Mouse (Mus musculus): ENCODE measurements at regions not wholly inside any gene's neighbourhood (a gene's known extent, or its start where the extent isn't known, plus 50 kb on each side); places are given as distances from the start of the nearest gene placed in this dataset.

DNA sequence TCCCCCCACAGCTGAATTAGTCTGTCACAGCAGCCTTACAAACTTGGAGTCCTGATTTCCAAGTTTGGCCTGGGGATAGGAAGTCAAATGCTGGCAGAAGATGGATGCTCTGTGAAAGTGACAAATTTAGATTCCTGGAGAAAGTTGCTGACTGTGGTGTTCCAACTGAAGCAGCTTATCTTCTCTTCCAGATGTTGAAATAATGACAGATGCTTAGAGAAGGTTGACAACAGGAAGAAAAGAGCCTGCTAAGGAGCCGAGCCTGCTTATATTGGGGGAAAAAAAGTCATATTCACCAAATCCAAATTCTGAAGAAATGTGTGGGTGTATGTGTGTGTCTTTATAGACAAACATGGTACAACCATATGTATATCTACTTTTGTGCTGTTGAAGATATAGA is 1380.4 kb upstream of the Cdh8 start:
- ATAC-seq, result no peak
- Histone ChIP-seq H3K36me3 (ENCODE audit: poor library complexity, severe bottlenecking) (no peaks in the 10 kb centered on the region), H3K27me3 (no peaks in the 10 kb centered on the region), H3K9me3 (replicated peaks) (no peaks in the 10 kb centered on the region), H3K27ac (no peak overlapping the region), H3K4me2 (no peak overlapping the region), H3K9ac (no peak overlapping the region), H3K4me1 (no peaks in the 10 kb centered on the region), H3K4me3 (no peak overlapping the region)
- 93% methylated on average over 1 of the region's 1 CpGs for WGBS

DNA sequence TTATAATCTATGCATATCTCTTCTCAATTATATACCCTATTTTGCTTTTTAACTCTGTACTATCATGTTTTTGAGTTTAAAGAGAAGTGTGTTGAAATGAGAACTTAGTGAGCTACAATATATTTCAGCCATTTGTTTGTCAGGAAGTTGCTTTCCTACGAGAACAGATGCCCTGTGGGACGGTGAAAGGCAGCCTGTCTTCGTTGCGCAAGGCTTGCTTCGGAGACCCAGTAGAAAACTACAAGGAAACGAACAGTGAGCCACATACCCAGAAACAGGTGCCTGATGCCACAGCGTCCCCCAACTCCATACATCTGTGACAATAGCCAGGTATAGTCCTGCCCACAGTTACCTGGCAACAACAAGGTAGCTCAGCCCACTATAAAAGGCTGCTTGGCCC is 1377.7 kb upstream of the Cdh8 start:
- Histone ChIP-seq H3K27ac (no peak overlapping the region), H3K27me3 (no peaks in the 10 kb centered on the region), H3K9me3 (replicated peaks) (no peaks in the 10 kb centered on the region), H3K9ac (no peak overlapping the region), H3K36me3 (ENCODE audit: poor library complexity, severe bottlenecking) (no peaks in the 10 kb centered on the region), H3K4me3 (no peak overlapping the region), H3K4me1 (no peaks in the 10 kb centered on the region), H3K4me2 (no peak overlapping the region)
- ATAC-seq, result no peak
- WGBS, result 89% methylated on average over 7 of the region's 7 CpGs

DNA sequence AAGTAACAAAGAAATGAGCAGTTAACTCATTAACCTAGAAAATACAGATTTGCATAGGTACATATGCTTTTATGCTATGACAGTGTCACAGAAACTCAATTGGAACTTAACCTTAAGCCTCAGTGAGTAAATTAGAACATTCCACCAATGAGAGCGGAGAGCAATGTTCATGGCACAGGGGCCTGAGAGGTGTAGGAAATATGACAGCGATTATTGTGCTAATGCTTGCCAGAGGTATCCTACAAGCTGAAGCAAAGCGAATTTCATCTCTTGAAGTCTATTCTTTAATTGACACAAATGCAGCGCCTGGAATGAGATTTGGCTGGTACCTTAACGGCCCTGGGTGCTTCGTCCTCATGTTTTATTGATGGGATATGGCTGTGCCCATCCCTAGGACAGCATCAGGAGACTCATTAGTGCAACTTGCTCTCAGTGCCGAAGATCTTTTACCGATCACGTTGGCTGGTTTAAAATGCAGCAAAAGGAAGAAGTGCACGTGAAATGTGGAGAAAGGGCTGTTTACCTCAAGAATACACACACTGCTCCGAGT is 1374.4 kb upstream of the Cdh8 start:
- Histone ChIP-seq H3K4me2 (no peak overlapping the region), H3K9me3 (replicated peaks) (no peaks in the 10 kb centered on the region), H3K36me3 (ENCODE audit: poor library complexity, severe bottlenecking) (no peaks in the 10 kb centered on the region), H3K4me3 (no peak overlapping the region), H3K4me1 (no peaks in the 10 kb centered on the region), H3K27ac (no peak overlapping the region), H3K27me3 (no peaks in the 10 kb centered on the region), H3K9ac (no peak overlapping the region)
- WGBS, result 70% methylated on average over 11 of the region's 11 CpGs
- ATAC-seq, result no peak

DNA sequence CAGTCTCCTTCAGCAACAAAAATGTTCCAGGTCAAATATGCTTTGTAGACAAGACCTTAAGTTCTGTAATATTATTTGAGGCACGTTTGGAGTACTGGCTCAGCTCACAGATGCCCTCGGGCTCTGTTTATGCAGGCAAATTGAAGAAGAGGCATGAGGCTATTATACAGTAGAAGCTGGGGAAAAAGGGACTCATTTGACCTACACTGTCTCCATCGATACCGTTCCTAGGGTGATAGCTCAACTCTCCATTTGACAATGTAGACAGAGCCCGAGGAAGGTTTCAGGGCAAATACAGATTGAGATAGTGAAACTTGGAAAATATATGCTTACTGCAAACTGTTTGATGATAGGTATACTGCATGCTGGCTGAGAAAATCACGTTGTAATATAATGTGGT is 1371.9 kb upstream of the Cdh8 start:
- no peak overlapping the region for H3K27ac ChIP-seq
- no peak overlapping the region for H3K4me2 ChIP-seq
- H3K4me3 ChIP-seq, result no peak overlapping the region
- no peak for ATAC-seq
- no peaks in the 10 kb centered on the region for H3K9me3 ChIP-seq (replicated peaks)
- 82% methylated on average over 6 of the region's 6 CpGs for WGBS
- no peaks in the 10 kb centered on the region for H3K36me3 ChIP-seq (ENCODE audit: poor library complexity, severe bottlenecking)
- H3K27me3 ChIP-seq, result no peaks in the 10 kb centered on the region
- no peak overlapping the region for H3K9ac ChIP-seq
- no peaks in the 10 kb centered on the region for H3K4me1 ChIP-seq

DNA sequence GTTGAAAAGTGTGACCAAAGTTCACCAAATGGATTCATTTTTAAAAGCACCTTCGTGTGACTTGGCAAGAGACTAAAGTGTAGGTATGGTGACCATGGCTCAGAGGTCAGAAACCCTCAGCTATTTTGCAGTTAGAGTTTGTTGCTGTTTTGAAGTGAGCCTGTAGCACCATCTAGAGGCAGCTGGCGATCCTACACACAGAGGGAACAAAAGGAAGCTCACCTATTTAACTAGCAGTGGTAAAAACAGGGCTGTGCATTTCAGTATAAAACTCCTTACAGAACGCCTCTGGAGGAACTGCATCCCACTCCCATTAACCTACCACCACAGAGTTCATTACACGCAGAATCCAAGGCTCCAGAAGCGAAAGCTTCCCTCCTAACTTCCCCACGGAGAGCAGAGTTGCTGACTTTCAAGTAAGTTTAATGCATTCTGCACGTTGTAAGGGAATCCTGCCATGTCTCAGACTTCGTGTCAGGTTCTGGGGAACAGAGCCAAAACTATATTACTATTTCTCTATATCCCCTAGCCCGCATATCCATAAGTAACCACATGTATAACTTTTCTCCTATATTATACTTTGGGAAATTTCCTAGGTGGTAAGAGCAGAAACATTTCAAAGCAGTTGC is 1356.6 kb upstream of the Cdh8 start:
- Histone ChIP-seq H3K4me3 (no peak overlapping the region), H3K4me2 (peak overlapping the region; percentile 42)
- WGBS, result 25% methylated on average over 9 of the region's 9 CpGs

DNA sequence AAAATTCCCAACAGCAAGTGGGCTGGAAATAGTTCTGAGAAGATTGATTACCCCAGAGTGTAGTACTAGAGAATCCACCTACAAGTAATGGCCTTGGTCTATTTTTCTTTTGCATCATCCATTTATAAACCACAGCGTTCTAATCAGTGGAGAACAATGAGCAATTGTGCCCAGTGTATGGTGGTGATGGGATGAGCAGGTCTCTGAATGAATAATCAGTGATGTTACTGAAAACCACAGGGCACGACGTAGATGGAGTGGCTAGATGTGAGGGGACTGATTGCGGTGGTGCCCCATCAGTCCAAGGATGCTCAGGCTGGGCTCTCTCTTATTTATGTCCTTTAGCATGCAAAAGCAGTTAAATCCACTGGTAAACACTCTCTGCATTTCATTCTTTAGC is 1353.3 kb upstream of the Cdh8 start:
- no peaks in the 10 kb centered on the region for H3K9me3 ChIP-seq (replicated peaks)
- no peak for ATAC-seq
- H3K27me3 ChIP-seq, result no peaks in the 10 kb centered on the region
- peaks cover 6% of the 10 kb centered on the region; the same call in 1 of the 2 replicates for H3K4me1 ChIP-seq
- H3K4me2 ChIP-seq, result no peak overlapping the region
- WGBS, result 60% methylated on average over 4 of the region's 4 CpGs
- H3K27ac ChIP-seq, result no peak overlapping the region
- H3K9ac ChIP-seq, result no peak overlapping the region
- no peaks in the 10 kb centered on the region for H3K36me3 ChIP-seq (ENCODE audit: poor library complexity, severe bottlenecking)
- no peak overlapping the region for H3K4me3 ChIP-seq

More for the DNA sequence above, 1356.6 kb upstream of the Cdh8 start:
- H3K27me3 ChIP-seq, result no peaks in the 10 kb centered on the region
- H3K4me1 ChIP-seq, result peaks cover 6% of the 10 kb centered on the region; the same call in 1 of the 2 replicates
- H3K27ac ChIP-seq, result no peak overlapping the region
- H3K9ac ChIP-seq, result no peak overlapping the region
- H3K9me3 ChIP-seq (replicated peaks), result no peaks in the 10 kb centered on the region
- no peaks in the 10 kb centered on the region for H3K36me3 ChIP-seq (ENCODE audit: poor library complexity, severe bottlenecking)
- ATAC-seq, result peak; percentile 81

DNA sequence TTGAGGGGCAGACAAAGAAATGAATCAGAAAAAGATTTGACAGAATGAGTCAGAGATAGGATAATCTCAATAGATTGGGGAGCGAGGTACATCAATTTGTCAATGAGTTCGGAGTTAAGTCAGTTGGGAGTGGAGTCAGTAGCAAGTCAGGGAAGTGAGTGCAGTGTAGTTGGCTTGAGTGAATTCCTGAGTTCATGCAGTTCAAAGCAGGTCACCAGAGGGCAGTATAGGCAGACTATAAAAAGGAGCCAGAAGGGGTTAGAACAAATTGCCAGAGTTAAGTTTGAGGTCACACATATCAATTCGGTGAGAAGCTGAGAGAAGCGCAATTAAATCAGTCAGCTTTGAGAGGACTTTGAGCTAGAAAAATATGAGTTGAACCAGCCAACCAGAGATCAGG is 1317.7 kb upstream of the Cdh8 start:
- Histone ChIP-seq H3K4me1 (no peaks in the 10 kb centered on the region), H3K4me3 (no peak overlapping the region), H3K36me3 (ENCODE audit: poor library complexity, severe bottlenecking) (no peaks in the 10 kb centered on the region), H3K9me3 (replicated peaks) (no peaks in the 10 kb centered on the region), H3K4me2 (no peak overlapping the region), H3K9ac (no peak overlapping the region), H3K27ac (no peak overlapping the region), H3K27me3 (no peaks in the 10 kb centered on the region)
- no peak for ATAC-seq
- WGBS, result 79% methylated on average over 4 of the region's 4 CpGs

DNA sequence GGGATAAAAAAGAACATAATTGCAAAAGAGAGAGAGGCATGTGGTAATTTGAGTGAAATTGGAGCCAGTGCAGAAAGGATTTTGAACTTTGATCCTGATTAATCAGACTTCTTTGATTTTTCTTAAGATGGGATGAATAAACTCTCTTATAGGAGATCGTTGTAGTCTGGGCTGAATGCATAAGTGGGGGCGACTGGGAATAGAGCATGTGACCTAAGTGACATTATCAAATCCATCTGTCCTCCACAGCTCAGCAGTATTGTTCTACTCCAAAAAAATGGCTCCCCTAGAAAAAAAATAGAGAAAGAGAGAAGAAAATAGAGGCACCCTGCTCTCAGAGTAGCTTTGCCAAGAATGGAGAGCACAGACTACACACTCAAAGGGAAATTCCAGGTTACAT is 1286.1 kb upstream of the Cdh8 start:
- no peak overlapping the region for H3K9ac ChIP-seq
- H3K27me3 ChIP-seq, result no peaks in the 10 kb centered on the region
- ATAC-seq, result no peak
- no peaks in the 10 kb centered on the region for H3K9me3 ChIP-seq (replicated peaks)
- no peak overlapping the region for H3K4me3 ChIP-seq
- H3K36me3 ChIP-seq (ENCODE audit: poor library complexity, severe bottlenecking), result no peaks in the 10 kb centered on the region
- H3K4me2 ChIP-seq, result no peak overlapping the region
- no peaks in the 10 kb centered on the region for H3K4me1 ChIP-seq
- WGBS, result 48% methylated on average over 2 of the region's 2 CpGs
- no peak overlapping the region for H3K27ac ChIP-seq

DNA sequence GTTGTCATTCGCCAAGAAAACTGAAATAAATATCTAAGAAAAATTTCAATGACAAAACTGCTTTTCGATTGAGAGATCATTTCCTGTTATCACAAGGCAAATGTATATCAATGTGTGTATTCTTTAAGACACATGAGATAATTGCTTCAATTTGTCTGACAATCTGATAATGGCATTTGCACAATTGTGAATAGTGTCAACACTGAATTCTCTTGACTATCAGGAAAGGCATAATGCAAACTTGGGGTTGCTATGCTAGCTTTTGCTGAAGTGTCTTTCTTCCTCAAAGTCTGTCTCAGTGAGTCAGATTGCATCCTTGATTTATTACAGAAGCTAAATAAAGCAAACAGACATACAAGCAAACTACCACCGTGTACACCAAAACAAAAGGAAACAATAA is 1278.8 kb upstream of the Cdh8 start:
- no peaks in the 10 kb centered on the region for H3K9me3 ChIP-seq (replicated peaks)
- no peaks in the 10 kb centered on the region for H3K36me3 ChIP-seq (ENCODE audit: poor library complexity, severe bottlenecking)
- H3K4me1 ChIP-seq, result no peaks in the 10 kb centered on the region
- no peak for ATAC-seq
- 78% methylated on average over 3 of the region's 3 CpGs for WGBS
- no peak overlapping the region for H3K4me2 ChIP-seq
- no peak overlapping the region for H3K9ac ChIP-seq
- H3K4me3 ChIP-seq, result no peak overlapping the region
- H3K27ac ChIP-seq, result no peak overlapping the region
- H3K27me3 ChIP-seq, result no peaks in the 10 kb centered on the region

DNA sequence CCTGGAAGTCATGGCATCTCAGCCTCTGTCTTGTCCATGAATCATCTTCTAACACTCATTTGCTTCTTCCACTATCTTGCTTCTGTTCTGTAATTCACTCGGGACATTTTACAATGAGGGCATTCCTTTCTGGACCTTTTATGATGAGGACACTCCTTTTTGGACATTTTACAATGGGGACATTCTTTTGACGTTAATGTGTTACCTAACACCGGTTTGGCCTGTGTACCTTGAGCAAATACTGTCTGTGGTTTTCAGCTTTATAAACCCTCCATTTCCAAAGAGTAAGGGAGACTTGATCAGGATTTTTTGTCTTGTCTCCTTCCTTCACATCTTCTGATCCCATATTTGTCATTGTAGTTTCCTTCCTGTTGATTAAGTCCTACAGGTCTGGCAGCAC is 1262.3 kb upstream of the Cdh8 start:
- no peaks in the 10 kb centered on the region for H3K36me3 ChIP-seq (ENCODE audit: poor library complexity, severe bottlenecking)

More for the DNA sequence above, 1262.3 kb upstream of the Cdh8 start:
- Histone ChIP-seq H3K27ac (no peak overlapping the region), H3K27me3 (no peaks in the 10 kb centered on the region), H3K4me1 (no peaks in the 10 kb centered on the region), H3K9me3 (replicated peaks) (no peaks in the 10 kb centered on the region), H3K4me3 (no peak overlapping the region), H3K9ac (no peak overlapping the region), H3K4me2 (no peak overlapping the region)
- ATAC-seq, result no peak
- WGBS, result 86% methylated on average over 3 of the region's 3 CpGs
